Comparison of ENCODE assay signal across 9 mouse cellular contexts in the genomic region with DNA sequence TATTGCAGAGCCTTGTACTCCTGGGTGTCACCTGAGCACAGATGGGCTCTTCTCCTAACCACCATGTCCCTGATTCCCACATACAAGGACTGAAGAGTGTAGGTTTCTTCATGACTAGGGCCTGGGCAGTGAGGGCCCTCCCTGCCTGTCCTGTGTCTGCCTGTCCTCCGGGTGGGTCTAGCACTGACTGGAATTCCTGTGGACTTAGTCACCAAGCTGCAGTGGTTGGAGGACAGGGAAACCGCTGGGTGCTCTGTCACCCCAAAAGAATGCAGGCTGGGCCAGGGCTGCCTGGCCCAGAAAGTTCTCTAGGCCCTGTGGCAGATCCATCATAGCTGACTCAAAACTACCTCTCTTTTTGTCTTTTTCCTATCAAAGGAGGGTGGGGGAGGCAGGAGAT.
DNase-seq lines count a peak whose midpoint lies in the region; ATAC-seq and TF ChIP-seq lines count a peak whose summit lies in the region.
"Had no signal": no experiment of that assay in that cellular context is flagged by ENCODE, and none has a peak within 500 bp of the region (broad histone marks: within the 10 kb centered on the region; RNA-seq: fewer than 3 reads in every experiment).

No protein-coding gene starts in this region.

- no peaks in the 10 kb centered on the region for H3K9me3 ChIP-seq in stomach, postnatal 0 days (ENCODE audit: control insufficient read depth, low read length)
- H3K9me3 ChIP-seq: neural tube, embryonic 13.5 days had no signal

- no peak overlapping the region for H3K4me3 ChIP-seq in kidney, adult 2 months (ENCODE audit: insufficient read depth, low read depth, low read length)
- no peak overlapping the region for H3K4me3 ChIP-seq in stomach, postnatal 0 days (ENCODE audit: low read depth, low read length)
- H3K4me3 ChIP-seq: neural tube, embryonic 13.5 days had no signal

- H3K36me3 ChIP-seq in kidney, adult 2 months (ENCODE audit: control insufficient read depth, insufficient read depth, low read length) = no peaks in the 10 kb centered on the region
- no peaks in the 10 kb centered on the region for H3K36me3 ChIP-seq in stomach, postnatal 0 days (ENCODE audit: control insufficient read depth, insufficient read depth, low read length)

- peak; percentile 92 for ATAC-seq in stomach, postnatal 0 days (ENCODE audit: low FRiP score, low TSS enrichment)

- TF ChIP-seq POLR2A in kidney, adult 2 months (IDR thresholded peaks at IDR 0.05; ENCODE audit: low read depth, low read length) = no peak

- no peak for TF ChIP-seq CTCF in kidney, adult 2 months (conservative IDR thresholded peaks at IDR 0.05; ENCODE audit: insufficient read depth, insufficient read length, low read depth, low read length)
- TF ChIP-seq CTCF in stomach, postnatal 0 days (IDR thresholded peaks at IDR 0.05; ENCODE audit: low read depth) = no peak

- no peaks in the 10 kb centered on the region for H3K27me3 ChIP-seq in kidney, adult 2 months (replicated peaks; ENCODE audit: control insufficient read depth, insufficient read depth, low read length)
- no peaks in the 10 kb centered on the region for H3K27me3 ChIP-seq in stomach, postnatal 0 days (ENCODE audit: control insufficient read depth, insufficient read depth, low read length)
- H3K27me3 ChIP-seq: neural tube, embryonic 13.5 days had no signal

- H3K9ac ChIP-seq in stomach, postnatal 0 days (ENCODE audit: low read length) = no peak overlapping the region
- H3K9ac ChIP-seq: neural tube, embryonic 13.5 days had no signal

- peaks cover 35% of the 10 kb centered on the region for H3K4me1 ChIP-seq in kidney, adult 2 months (ENCODE audit: control insufficient read depth, insufficient read depth, low read length)
- 0 out of 2 replicates have a peak, but pooled peaks cover 6% of the 10 kb centered on the region for H3K4me1 ChIP-seq in stomach, postnatal 0 days (replicated peaks; ENCODE audit: control insufficient read depth, insufficient read depth)

- H3K27ac ChIP-seq in kidney, adult 2 months (ENCODE audit: insufficient read depth, low read depth, low read length) = peak overlapping the region; percentile 75; the same call in 1 of the 2 replicates
- peak overlapping the region; percentile 69 for H3K27ac ChIP-seq in stomach, postnatal 0 days (replicated peaks)
- H3K27ac ChIP-seq: neural tube, embryonic 13.5 days had no signal

- DNase-seq in kidney, adult 2 months = peak; percentile 62
- no peak for DNase-seq in kidney, adult 8-10 months
- peak; percentile 55 for DNase-seq in heart, adult 8-10 months (ENCODE audit: low spot score)
- DNase-seq in kidney, postnatal 10 days = peak; percentile 62
- peak; percentile 38 for DNase-seq in stomach, postnatal 0 days (ENCODE audit: low spot score)
- DNase-seq in right cerebral cortex, adult 2 months (ENCODE audit: low spot score in 2 of 2) = no peak
- no peak for DNase-seq in B cell, adult 2 months
- no peak for DNase-seq in cerebellum, adult 11 months

- WGBS in kidney, adult 2 months = 7% methylated on average over 2 of the region's 2 CpGs
- 8% methylated on average over 2 of the region's 2 CpGs for whole genome bisulfite sequencing in stomach, postnatal 0 days

- TF ChIP-seq EP300 in stomach, postnatal 0 days (optimal IDR thresholded peaks at IDR 0.05) = no peak

- no peak overlapping the region; the same call in 1 of the 2 replicates for H3K4me2 ChIP-seq in stomach, postnatal 0 days (replicated peaks; ENCODE audit: low read depth)
- H3K4me2 ChIP-seq: neural tube, embryonic 13.5 days had no signal

Comparison
In these comparisons a context has a peak if more than half of its experiments do, and no peak if none do; other contexts are left out.
1. DNase-seq: peak in kidney, adult 2 months (single experiment), heart, adult 8-10 months (single experiment), kidney, postnatal 10 days (single experiment) and stomach, postnatal 0 days (single experiment); none in kidney, adult 8-10 months (0 of 2), right cerebral cortex, adult 2 months (0 of 2), B cell, adult 2 months (0 of 2) and cerebellum, adult 11 months (single experiment).